Mouse (Mus musculus) fat pad, adult 2 months (tissue): ENCODE data around the gene Vmn1r231.

Source experiments
- DNase-seq: peaks from one replicate; pipeline ENCODE4 v3.0.0-alpha.2; 2011; ENCODE audit warnings: low read depth, low spot score; ENCODE audit errors: extremely low read depth

Gene Vmn1r231

DNA sequence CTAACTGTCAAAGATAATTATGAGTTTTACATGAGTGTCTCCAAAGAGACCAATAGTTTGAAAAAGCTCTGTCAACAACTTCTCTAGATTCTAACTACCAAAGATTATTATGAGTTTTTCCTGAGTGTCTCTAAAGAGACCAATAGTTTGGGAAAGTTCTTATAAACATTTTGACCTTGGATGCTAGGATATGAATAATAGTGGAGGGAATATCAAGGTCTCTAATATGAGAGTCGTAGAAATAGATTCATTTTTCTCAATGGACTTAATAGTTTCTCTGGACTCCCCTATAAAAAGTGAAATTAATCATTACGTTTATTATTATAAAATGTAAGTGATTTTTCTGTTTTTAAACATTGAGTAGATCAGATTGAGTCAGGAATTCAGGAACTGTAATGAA, at the start of gene Vmn1r231:
Gene Vmn1r231, minus strand, starts transcription at position 101 of the 400 bp plus-strand sequence.
- no peak for DNase-seq

DNA sequence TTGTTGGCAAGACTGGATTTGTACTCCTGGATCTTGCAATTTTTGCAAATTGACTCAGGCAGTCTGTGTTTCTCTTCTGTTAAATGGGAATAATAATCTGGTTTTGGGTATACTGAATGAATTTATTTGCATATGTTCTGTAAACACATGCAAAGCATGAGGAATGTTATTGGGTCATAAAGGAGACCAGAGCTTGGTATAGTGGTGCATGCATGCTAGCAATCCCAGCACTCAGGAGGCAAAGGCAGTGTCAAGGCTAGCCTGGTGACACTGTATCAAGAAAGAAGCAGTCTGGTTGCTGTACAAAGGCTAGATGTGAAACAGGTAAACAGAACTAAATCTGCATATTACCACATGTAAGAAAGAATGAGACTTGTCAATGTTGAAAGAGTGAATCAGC, 41.7 kb upstream of the Vmn1r231 start:
- DNase-seq, result no peak

DNA sequence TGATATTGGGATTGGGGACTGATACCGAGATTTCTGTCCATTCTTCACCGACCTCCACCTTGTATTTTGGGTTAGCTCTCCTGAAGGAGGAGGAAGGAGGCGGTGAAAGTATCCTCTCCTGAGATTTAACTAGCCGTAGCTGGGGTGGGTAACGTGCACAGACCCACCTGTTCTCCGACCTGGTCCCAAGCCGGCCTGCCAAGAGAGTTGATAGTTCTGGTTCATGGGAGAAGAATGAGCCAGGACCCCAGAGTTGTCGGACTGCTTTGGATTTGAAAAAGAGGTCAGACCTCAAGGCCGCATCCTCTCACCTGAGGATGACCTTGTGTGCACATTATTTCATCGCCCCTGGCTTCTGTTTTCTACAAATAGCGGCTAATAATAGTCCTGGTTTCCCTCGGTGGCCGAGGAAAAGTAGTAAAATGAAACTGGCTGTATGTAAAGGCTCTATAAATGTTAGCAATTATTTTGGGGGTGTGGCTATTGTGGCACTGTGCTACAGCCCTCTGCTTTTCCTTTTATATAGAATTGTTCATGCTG, 41.2 kb upstream of the Vmn1r231 start:
- DNase-seq, result no peak

DNA sequence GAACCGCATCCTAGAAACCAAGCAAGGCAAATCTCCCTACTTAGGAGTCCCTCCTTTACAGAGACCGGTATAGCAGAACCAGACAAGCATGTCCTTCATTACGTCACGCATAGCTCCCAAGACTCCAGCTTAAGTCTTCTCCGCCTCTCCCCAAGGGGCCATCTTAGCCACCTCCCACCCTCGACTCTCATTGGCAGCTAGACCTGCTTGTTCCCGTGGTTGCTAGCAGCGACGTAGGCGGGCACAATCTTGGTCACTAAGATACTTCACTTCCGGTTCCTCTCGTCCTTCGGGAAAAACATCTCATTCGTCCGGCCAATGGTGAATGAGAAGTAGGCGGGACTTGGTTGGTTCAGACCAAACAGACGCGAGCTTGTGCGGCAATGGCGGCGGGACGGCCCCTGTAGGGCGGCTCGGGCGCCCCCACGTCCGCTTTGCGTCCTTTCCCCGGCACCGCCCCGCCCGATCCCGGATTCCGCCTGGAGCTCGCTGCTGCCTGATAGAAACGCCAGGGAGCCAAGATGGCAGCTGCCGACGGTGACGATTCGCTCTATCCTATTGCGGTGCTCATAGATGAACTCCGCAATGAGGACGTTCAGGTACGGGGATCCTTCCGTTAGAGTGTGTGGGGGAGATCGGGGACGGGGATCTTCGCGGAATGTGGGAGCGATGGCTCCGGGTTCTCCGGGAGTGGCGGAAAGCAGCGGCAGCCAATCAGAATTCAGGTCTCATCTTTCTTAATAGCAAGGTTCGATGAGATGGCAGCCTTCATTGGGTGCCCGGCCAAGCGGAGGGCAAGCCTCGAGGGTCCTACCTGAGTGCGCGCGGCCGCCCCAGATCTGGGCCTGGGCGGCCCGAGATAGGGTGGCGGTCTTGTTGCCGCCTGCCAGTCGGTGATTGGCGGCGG, 40.3 kb upstream of the Vmn1r231 start, which contains the start of gene Ppp2r1a:
Gene Ppp2r1a, plus strand, starts transcription at position 327 of the 907 bp plus-strand sequence.
- DNase-seq, result peak; percentile 99

DNA sequence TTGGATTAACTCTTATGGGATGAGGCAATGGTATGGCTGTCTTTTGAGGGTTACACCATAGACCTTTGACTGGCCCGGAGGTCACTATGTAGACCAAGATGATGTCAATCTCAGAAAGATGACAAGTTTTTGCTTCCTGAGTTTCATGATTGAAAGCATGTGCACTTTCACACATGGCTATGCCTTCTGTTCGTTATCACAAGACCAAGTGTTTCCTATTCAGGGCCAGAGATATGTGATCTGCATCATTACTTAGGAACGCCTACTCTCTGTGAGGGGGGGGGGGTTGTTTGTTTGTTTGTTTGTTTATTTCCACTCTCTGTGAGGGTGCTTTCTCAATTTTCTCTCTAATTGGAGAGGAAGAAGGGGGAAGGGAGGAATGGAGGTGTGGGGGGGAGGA, 39.3 kb upstream of the Vmn1r231 start:
- no peak for DNase-seq

DNA sequence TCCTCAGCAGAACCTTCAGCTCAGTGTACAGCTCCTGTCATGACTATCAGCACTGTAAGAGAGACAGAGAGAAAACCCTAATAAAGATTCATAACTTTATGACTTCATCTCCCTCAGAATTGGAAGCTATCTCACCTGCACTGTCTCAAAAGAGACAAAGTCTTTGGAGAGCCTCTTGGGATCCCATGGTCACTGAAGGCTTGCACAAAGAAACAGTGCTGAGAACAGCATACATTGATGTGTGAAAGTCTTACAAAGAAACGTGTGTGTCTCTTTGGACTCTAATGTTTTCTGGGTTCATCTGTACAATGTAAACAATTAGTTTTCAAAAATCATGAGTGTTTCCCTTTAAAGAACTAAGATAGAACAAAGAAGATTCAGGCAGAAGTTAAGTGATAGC, 14.7 kb upstream of the Vmn1r231 start, which contains the start of gene Vmn1r232:
Gene Vmn1r232, minus strand, starts transcription at position 101 of the 400 bp plus-strand sequence.
- no peak for DNase-seq

DNA sequence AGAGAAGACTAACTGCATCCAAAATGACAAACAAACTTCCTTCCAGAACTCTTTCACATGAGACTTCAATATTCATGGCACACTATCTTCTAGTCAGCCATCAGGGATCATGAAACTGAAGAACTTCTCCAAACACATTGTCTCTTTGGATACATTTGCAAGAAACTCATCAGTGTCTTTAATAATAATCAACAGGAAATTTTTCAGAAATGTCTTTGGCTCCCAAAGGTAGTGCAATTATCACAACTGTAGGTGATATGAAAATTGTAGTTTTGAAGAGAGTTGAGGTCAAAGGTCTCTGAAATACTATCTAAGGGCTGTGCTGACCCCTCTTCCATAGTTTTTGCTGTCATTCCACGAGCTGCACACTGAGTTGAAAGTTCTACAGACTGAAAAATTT, 64.7 kb downstream of the Vmn1r231 start, which contains the start of gene Vmn1r230:
Gene Vmn1r230, plus strand, starts transcription at position 301 of the 400 bp plus-strand sequence.
- DNase-seq, result no peak
